Mouse (Mus musculus): ENCODE data around the gene Chgb. TPM values are rescaled to one million over a fixed set of nuclear protein-coding genes. Genes with fewer than 3 reads are reported as not detected.
A peak's percentile ranks its signal among the peaks of the same experiment; 100 is the strongest.

Gene Chgb
- polyA plus RNA-seq, 1 experiment from 2014 or later, result 48.8 TPM

DNA sequence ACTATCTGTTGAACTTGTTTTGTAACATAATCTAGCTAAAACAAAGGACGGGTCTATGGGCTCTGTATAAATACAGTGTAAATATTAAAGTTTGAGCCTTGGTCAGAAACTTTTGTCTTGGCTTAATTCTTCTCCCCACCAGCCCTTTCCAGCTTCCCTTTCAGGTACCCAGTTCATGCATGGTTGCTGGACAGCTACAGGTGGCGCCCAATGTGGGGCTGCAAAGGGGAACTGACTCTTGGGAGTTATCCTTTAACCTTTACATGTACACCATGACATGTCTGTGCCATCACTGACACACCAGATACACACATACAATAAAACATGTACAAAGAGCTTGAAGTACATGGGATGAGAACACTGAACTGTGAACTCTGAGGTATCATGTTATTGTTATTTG lies 21.9 kb downstream of the Chgb start:
- H3K36me3 ChIP-seq (ENCODE audit: control insufficient read depth, insufficient read depth), result peaks cover 31% of the 10 kb centered on the region

DNA sequence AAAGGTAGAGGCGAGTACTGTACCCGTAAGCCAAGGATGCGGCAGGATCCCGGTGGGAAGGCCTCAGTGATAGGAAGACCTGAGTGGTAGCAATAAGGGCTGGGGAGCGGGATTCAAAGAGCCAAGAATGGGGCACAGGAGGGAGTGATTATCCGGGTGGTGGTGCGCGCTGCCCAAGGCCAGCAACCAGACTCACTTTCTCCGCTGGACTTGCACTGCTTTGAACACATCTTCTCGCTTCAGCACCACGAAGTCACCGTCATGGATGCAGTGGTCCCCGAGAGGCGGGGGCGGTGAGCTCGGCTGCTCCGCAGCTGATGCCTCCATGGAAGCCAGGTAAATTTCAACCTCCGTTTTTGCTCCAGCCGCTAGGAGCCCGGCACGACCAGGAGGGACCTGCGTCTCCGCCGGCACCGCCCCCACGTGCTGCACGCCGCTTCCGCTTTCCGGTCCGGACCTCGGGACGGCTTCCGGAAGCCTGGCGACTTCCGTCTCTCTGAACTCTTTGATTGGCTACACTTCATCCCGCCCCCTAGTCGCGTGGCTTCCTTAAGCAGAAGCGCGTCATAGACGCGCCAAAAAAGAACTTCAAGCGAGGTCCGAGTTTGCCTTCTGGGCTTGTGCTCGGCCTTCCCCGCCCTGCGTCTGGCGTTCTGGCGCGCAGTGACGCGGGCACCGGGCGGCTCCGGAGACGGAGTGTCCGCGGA lies 34.7 kb downstream of the Chgb start, which contains the start of the genes Trmt6 and Mcm8:
Gene Trmt6, minus strand, starts transcription at position 448 of the 707 bp plus-strand sequence.
Gene Mcm8, plus strand, starts transcription at position 534 of the 707 bp plus-strand sequence.
- Histone ChIP-seq H3K4me2 (ENCODE audit: low read length) (peak within 1 kb of the TSS; percentile 66), H3K9me3 (ENCODE audit: control insufficient read depth, low read length) (no peaks in the 10 kb centered on the region), H3K27me3 (replicated peaks; ENCODE audit: control insufficient read depth, insufficient read depth, low read length) (no peaks in the 10 kb centered on the region), H3K4me1 (replicated peaks; ENCODE audit: control insufficient read depth, insufficient read depth, low read length) (peaks cover 16% of the 10 kb centered on the region), H3K4me3 (replicated peaks; ENCODE audit: low read length) (peak within 1 kb of the TSS; percentile 84), H3K9ac (replicated peaks; ENCODE audit: low read depth, low read length) (peak within 1 kb of the TSS; percentile 71), H3K27ac (ENCODE audit: low read length) (peak within 1 kb of the TSS; percentile 50), H3K36me3 (ENCODE audit: control insufficient read depth, insufficient read depth) (peaks cover 7% of the 10 kb centered on the region; the same call in 1 of the 2 replicates)
- WGBS, result under 1% methylated on average over 59 of the region's 59 CpGs
- peak; percentile 100 for ATAC-seq

More for the DNA sequence above, 21.9 kb downstream of the Chgb start:
- no peak overlapping the region for H3K9ac ChIP-seq (replicated peaks; ENCODE audit: low read depth, low read length)
- WGBS, result 92% methylated on average over 2 of the region's 2 CpGs
- no peaks in the 10 kb centered on the region for H3K27me3 ChIP-seq (replicated peaks; ENCODE audit: control insufficient read depth, insufficient read depth, low read length)
- H3K4me2 ChIP-seq (ENCODE audit: low read length), result no peak overlapping the region
- ATAC-seq, result no peak
- no peak overlapping the region for H3K27ac ChIP-seq (ENCODE audit: low read length)
- H3K9me3 ChIP-seq (ENCODE audit: control insufficient read depth, low read length), result no peaks in the 10 kb centered on the region
- H3K4me1 ChIP-seq (replicated peaks; ENCODE audit: control insufficient read depth, insufficient read depth, low read length), result no peaks in the 10 kb centered on the region
- H3K4me3 ChIP-seq (replicated peaks; ENCODE audit: low read length), result no peak overlapping the region

DNA sequence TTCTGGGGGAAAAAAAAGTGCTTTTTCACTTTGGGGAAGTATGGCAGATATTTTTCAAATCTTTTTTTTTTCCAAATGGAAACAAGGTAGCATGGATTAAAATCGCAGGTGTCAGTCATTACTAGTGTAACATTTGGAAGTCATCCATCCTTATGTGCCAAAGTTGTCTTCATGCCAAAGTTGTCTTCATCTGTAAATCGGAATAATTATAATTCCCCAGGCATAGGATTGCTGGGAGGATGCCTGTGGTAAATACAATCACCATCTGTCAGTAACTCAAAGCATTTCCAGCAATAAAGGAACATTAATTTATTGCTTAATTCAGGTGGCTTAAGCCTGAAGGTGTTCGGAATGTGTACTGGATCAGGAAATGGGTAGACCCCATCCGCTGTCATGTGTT lies 60.0 kb downstream of the Chgb start:
- H3K4me2 ChIP-seq (ENCODE audit: low read length), result no peak overlapping the region
- H3K27ac ChIP-seq (ENCODE audit: low read length), result no peak overlapping the region
- no peaks in the 10 kb centered on the region for H3K36me3 ChIP-seq (ENCODE audit: control insufficient read depth, insufficient read depth)
- no peak for ATAC-seq
- no peaks in the 10 kb centered on the region for H3K4me1 ChIP-seq (replicated peaks; ENCODE audit: control insufficient read depth, insufficient read depth, low read length)
- H3K9ac ChIP-seq (replicated peaks; ENCODE audit: low read depth, low read length), result no peak overlapping the region
- WGBS, result 78% methylated on average over 4 of the region's 4 CpGs
- no peak overlapping the region for H3K4me3 ChIP-seq (replicated peaks; ENCODE audit: low read length)
- no peaks in the 10 kb centered on the region for H3K27me3 ChIP-seq (replicated peaks; ENCODE audit: control insufficient read depth, insufficient read depth, low read length)
- H3K9me3 ChIP-seq (ENCODE audit: control insufficient read depth, low read length), result no peaks in the 10 kb centered on the region

Other genes starting within 250 kb of the Chgb start
- 78.3 and 84.1 TPM in 2 replicates for gene Gpcpd1, start 193.5 kb upstream of the Chgb start, polyA plus RNA-seq (2015; fragmentation: Nextera tagmentation; extraction: Ambion mirVana)
- gene Shld1, start 94.3 kb upstream of the Chgb start, polyA plus RNA-seq (2015; fragmentation: Nextera tagmentation; extraction: Ambion mirVana), result 21.6 and 22.0 TPM in 2 replicates
- gene Trmt6, start 34.8 kb downstream of the Chgb start, polyA plus RNA-seq (2015; fragmentation: Nextera tagmentation; extraction: Ambion mirVana), result 28.4 TPM in 2 replicates
- 8.8 and 9.2 TPM in 2 replicates for gene Mcm8, start 34.9 kb downstream of the Chgb start, polyA plus RNA-seq (2015; fragmentation: Nextera tagmentation; extraction: Ambion mirVana)
- 7.2 and 9.2 TPM in 2 replicates for gene Crls1, start 65.4 kb downstream of the Chgb start, polyA plus RNA-seq (2015; fragmentation: Nextera tagmentation; extraction: Ambion mirVana)
- gene Lrrn4, start 99.6 kb downstream of the Chgb start, polyA plus RNA-seq (2015; fragmentation: Nextera tagmentation; extraction: Ambion mirVana), result 0.22 and 0.25 TPM in 2 replicates
- gene Fermt1, start 164.6 kb downstream of the Chgb start, polyA plus RNA-seq (2015; fragmentation: Nextera tagmentation; extraction: Ambion mirVana), result not detected in 2 replicates

Data from forebrain, embryonic 16.5 days (tissue).